Mouse (Mus musculus) embryonic stem cell, embryonic (primary cell): ENCODE results near the gene Nuak2.
"Not testable (repeated sequence)": the region's sequence is repeated elsewhere in the genome, so short reads cannot be mapped to it uniquely, and the experiment has no call there.

Experiments used
- CTCF ChIA-PET, 4 experiments: fragments of 300-600 bp in 2 of 4; fragments of 350-600 bp in 2 of 4; sonication (Branson Sonifier 250); formaldehyde crosslinking; loops; one replicate each; lab custom pipeline; 2022; ENCODE audit warnings: inconsistent platforms in 2 of 4; lab: Charles Lee
- POLR2A ChIA-PET, 4 experiments: fragments of 300-600 bp in 2 of 4; fragments of 350-600 bp in 2 of 4; sonication (Branson Sonifier 250); formaldehyde crosslinking; loops; one replicate each; lab custom pipeline; 2022; ENCODE audit warnings: antibody characterized with exemption in 4 of 4, inconsistent platforms in 1 of 4; lab: Charles Lee

The Nuak2 gene

DNA sequence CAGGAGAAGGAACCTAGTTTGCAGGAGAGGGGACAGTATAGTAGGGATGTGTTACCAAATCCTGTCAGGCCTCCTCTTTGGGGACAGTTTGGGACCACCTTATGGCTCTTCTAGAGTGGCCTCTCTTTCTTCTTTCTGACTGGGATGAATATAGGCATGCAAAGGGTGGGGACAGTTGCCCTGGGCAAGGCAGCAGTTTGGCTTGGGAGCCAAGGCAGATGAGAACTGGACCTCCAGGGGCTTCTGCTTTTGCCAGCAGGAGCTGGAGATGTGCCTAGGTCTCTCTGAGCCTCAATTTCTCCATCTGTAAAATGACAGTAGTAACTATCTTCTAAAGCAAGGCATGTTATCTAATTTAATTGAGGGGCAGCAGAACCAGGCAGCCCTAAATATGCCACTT lies 31.0 kb downstream of the Nuak2 start:
- CTCF ChIA-PET: interaction anchor here in 3 of 4 experiments (0.5 to 2.1 kb wide), 5 partner anchors 9 to 59 kb away, joined by 3 to 10 read pairs (median 5); no protein-coding TSS in a partner anchor
- POLR2A ChIA-PET: interaction anchor here in 3 of 4 experiments (0.9 to 3.6 kb wide), 7 partner anchors 8 to 194 kb away, joined by 3 to 12 read pairs (median 5); no protein-coding TSS in a partner anchor

DNA sequence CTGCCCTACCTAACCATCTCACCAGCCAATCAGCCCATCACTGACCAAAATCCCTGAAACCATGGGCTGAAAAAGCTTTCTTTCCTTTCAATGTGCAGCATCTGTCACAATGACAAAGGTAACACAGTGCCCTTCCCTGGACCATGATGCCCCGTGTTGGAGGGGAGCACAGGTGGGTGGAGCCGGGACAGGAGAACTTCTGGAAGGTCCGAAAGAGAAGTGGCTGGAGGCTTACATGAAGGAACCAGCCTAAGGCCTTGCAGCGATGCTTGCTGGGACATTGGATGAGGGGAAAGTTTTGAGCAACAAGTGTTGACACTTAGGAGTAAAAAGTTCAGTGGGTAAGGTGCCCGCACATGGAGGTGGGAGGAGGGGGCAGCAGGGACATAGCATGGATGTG lies 32.5 kb downstream of the Nuak2 start:
- CTCF ChIA-PET: interaction anchor here in 2 of 4 experiments (1.0 kb wide), 3 partner anchors 55 to 172 kb away, joined by 3 to 10 read pairs (median 3); no protein-coding TSS in a partner anchor
- POLR2A ChIA-PET: interaction anchor here in 1 of 4 experiments (0.7 kb wide), 1 partner anchor 12 kb away, joined by 4 read pairs; no protein-coding TSS in a partner anchor

DNA sequence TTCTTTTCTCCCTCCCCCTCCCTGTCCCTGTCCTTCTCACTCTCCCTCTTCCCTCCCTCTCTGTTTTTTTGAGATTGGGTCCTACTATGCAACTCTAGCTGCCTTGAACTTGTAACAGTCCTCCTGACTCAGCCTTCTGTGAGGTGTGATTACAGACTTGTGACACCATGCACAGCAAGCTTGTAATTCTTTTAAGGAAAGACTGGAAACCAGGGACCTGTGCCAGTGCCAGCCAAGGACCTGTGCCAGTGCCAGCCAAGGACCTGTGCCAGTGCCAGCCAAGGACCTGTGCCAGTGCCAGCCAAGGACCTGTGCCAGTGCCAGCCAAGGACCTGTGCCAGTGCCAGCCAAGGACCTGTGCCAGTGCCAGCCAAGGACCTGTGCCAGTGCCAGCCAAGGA lies 33.1 kb downstream of the Nuak2 start:
- POLR2A ChIA-PET: not testable (repeated sequence)
- CTCF ChIA-PET: interaction anchor here in 2 of 4 experiments (0.6 to 1.0 kb wide), 5 partner anchors 20 to 409 kb away, joined by 3 to 5 read pairs (median 3); no protein-coding TSS in a partner anchor

DNA sequence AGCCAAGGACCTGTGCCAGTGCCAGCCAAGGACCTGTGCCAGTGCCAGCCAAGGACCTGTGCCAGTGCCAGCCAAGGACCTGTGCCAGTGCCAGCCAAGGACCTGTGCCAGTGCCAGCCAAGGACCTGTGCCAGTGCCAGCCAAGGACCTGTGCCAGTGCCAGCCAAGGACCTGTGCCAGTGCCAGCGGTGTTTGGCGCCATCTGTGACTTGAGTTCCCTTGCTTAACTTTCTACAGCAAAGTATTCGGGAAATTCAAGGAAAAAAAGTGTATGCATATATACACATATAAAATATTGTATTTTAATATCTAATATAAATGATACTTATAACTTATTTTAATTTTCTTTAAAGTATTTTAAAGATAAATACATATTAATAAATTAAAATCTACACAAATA lies 33.7 kb downstream of the Nuak2 start:
- POLR2A ChIA-PET: not testable (repeated sequence)
- CTCF ChIA-PET: interaction anchor here in 3 of 4 experiments (0.6 to 1.7 kb wide), 5 partner anchors 37 to 409 kb away, joined by 3 to 5 read pairs (median 3); no protein-coding TSS in a partner anchor

DNA sequence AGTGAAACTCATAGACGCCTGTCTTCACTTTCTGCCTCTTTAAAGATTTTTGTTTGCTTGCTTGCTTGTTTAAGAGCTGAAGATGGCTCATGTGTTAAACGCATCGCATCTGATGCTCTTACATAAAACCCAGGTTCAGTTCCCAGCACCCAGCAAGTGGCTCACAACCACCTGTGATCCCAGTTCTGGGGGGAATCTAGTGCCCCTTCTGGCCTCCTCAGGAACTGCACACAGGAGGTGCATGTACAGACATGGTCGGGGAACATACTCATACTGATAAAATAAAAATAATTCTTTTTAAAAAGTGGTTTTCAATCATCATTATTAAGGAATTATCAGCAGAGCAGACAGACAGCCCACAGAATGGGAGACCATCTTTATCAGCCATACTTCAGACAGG lies 35.1 kb downstream of the Nuak2 start:
- ChIA-PET POLR2A (no interaction called here), CTCF (interaction anchor here in 1 of 4 experiments (1.7 kb wide), 1 partner anchor 38 kb away, joined by 4 read pairs; no protein-coding TSS in a partner anchor)

DNA sequence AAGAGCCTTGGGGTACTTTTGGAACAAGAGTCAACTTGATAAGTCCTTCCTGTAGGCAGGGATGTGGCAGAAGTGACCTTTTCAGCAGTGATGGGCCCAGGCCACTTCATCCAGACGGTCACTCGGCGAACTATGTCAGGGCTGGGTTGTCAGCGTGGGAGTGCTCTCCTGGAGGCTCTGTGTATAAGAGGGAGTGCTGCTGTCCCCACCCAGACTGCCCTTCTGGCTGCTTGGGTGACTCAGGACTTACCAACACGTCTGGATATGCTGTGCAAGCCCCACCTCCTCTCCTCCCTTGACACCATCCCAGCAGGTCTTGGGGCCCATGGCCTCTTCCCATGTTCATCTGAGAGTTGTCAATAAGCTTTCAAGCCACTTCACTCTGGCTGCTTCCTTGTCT lies 37.5 kb downstream of the Nuak2 start:
- CTCF ChIA-PET: interaction anchor here in 3 of 4 experiments (0.7 to 8.0 kb wide), 11 partner anchors 11 to 195 kb away, joined by 3 to 267 read pairs (median 13); partner anchors contain the start of gene Nuak2 (in 2 of the 3)

DNA sequence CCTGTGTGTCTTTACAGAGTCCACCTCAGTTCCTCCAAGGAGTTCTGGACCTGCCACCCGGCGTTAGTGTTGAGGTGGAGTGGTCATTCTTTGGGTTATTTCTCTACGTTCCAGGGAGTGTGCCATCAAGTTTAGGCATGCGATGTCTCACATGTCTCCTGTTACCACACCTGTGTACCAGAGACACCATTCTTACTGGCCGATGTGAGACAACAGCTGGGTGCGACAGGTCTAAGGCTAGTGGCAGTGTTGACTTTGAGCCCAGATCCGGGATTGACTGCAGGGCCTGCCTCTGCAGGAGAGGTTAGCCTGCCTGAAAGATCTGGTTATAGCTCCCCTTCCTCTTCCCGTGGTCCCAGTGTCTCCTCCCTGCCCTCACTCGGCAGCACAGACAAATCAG lies 38.3 kb downstream of the Nuak2 start:
- POLR2A ChIA-PET: interaction anchor here (0.6 to 2.8 kb wide), 15 partner anchors 8 to 168 kb away, joined by 3 to 38 read pairs (median 4); partner anchors contain the start of genes Dstyk (in 1 of the 4) and Nuak2 (in 1 of the 4)
- CTCF ChIA-PET: interaction anchor here (0.6 to 8.0 kb wide), 22 partner anchors 13 to 373 kb away, joined by 3 to 267 read pairs (median 12); partner anchors contain the start of genes Nuak2 (in 2 of the 4), AC124108.1 (in 1 of the 4) and Lemd1 (in 1 of the 4)

More for the DNA sequence above, 37.5 kb downstream of the Nuak2 start:
- POLR2A ChIA-PET: interaction anchor here in 1 of 4 experiments (0.7 to 1.4 kb wide), 4 partner anchors 17 to 37 kb away, joined by 3 to 4 read pairs (median 4); partner anchors contain the start of gene Nuak2

DNA sequence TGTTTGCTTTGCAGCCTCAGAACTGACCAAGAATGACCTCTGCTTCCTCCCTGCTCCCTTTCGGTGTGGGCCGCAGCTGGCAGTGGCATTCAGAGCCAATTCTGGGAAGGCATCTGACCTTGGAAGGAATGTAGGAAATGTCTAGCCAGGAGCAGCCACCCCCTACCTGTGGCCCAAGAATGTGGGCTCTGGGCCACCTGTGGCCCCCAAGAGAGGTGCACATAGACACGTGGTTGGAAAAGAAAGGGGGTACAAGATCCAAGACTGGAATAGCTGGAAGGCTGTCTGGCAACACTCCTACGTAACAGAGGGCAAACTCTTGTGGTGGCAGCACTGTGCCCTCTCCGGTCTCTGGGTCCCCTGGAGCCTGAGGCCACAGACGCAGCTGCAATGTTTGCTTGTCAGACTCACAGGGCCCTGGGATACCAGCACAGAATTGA lies 39.3 kb downstream of the Nuak2 start:
- CTCF ChIA-PET: interaction anchor here (0.5 to 8.0 kb wide), 134 partner anchors 9 to 1024 kb away, joined by 3 to 267 read pairs (median 4); partner anchors contain the start of genes Nuak2 (in 4 of the 4), AC124108.1 (in 2 of the 4), Dstyk (in 2 of the 4) and Klhdc8a (in 2 of the 4)
- POLR2A ChIA-PET: interaction anchor here (0.6 to 2.8 kb wide), 45 partner anchors 9 to 566 kb away, joined by 3 to 38 read pairs (median 5); partner anchors contain the start of genes Dstyk (in 2 of the 4), Elk4 (in 1 of the 4) and Nuak2 (in 1 of the 4)

DNA sequence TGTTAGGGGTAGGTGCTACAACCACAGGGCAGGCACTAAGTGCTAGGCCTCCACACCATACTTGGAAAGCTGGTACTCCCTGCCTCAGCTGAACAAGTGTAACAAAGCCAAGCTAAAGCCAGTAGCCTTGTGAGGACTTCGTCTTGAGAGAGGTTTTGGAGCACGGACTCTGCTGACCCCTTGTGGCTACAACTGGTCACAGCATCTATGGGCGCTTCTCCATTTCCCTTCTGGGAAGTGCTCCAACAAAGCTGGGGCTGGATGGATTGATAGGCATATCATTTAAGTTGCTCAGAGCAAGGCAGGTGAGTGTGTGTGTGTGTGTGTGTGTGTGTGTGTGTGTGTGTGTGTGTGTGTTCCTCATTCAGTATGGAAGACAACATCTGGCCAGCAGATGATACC lies 39.9 kb downstream of the Nuak2 start:
- ChIA-PET CTCF (interaction anchor here (0.5 to 8.0 kb wide), 160 partner anchors 9 to 1025 kb away, joined by 3 to 267 read pairs (median 4); partner anchors contain the start of genes Nuak2 (in 4 of the 4), AC124108.1 (in 2 of the 4), Dstyk (in 2 of the 4) and Klhdc8a (in 2 of the 4)), POLR2A (interaction anchor here (0.6 to 2.8 kb wide), 43 partner anchors 9 to 279 kb away, joined by 3 to 38 read pairs (median 5); partner anchors contain the start of genes Dstyk (in 2 of the 4) and Nuak2 (in 1 of the 4))

DNA sequence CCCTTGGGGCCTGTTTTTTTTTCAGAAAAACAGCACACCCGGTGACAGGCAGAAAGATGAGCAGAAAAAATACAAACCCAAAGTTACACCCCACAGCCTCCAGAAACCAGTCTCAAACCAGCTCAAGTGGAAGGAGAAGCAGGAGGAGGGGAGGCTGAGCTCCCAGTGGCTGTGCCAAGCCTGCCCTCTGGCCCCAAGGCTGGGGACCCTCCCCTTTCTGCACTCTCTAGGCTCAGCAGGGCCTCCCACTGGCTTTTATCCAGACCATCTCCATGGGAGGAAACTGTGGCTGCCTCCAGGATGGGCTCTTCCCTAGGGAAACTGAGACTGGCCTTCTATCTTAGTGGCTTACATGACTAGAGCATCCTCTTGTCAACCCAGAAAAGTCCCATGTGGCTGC lies 40.9 kb downstream of the Nuak2 start:
- POLR2A ChIA-PET: interaction anchor here in 3 of 4 experiments (1.6 to 2.8 kb wide), 6 partner anchors 9 to 198 kb away, joined by 3 to 38 read pairs (median 6); no protein-coding TSS in a partner anchor
- CTCF ChIA-PET: interaction anchor here (0.7 to 8.0 kb wide), 20 partner anchors 33 to 236 kb away, joined by 3 to 267 read pairs (median 16); partner anchors contain the start of genes Nuak2 (in 2 of the 4) and Tmcc2 (in 1 of the 4)

DNA sequence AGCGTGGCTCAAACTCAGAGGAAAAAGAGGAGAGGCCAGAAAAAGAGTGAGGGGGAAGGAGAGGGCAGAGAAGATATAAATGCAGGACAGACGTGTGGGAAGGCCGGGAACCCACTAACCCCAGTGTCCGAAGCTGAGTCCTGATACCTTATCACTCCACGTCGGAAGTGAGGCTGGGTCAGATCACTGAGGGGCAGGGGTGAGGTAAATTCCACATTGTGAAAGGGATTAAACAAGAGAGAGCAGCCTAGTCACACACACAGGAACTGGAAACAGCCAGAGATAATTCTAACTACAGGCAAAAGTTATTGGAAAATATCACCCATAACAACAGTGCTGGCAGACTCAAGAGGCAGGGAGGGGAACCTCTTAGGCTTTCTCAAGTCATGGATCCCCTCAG lies 46.0 kb downstream of the Nuak2 start:
- POLR2A ChIA-PET: interaction anchor here in 1 of 4 experiments (1.4 to 1.5 kb wide), 2 partner anchors 28 to 109 kb away, joined by 3 read pairs; no protein-coding TSS in a partner anchor
- CTCF ChIA-PET: interaction anchor here in 2 of 4 experiments (1.2 to 1.7 kb wide), 2 partner anchors 29 to 109 kb away, joined by 3 to 4 read pairs; partner anchors contain the start of gene Tmcc2 (in 1 of the 2)

DNA sequence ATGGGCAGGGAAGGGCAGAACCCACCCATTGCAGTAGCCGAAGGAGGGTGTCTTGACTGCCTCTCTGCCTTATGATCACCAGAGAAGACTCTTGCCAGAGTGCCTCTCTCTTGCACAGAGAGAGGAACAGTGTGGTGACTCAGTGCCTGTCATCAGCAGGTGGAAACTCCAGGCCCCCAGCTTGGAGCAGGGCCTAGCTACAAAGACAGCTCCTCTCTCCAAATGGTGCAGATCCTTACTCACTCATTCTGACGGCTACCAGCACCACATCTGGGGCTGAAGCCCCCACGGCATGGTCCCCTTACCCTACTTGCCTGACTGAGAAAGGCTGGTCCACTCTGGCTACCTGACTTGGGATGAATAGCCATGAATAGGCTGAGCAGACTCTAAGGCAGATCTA lies 48.5 kb downstream of the Nuak2 start:
- POLR2A ChIA-PET: interaction anchor here in 2 of 4 experiments (0.8 to 1.4 kb wide), 5 partner anchors 9 to 113 kb away, joined by 3 to 4 read pairs (median 3); partner anchors contain the start of gene Rbbp5 (in 1 of the 2)

DNA sequence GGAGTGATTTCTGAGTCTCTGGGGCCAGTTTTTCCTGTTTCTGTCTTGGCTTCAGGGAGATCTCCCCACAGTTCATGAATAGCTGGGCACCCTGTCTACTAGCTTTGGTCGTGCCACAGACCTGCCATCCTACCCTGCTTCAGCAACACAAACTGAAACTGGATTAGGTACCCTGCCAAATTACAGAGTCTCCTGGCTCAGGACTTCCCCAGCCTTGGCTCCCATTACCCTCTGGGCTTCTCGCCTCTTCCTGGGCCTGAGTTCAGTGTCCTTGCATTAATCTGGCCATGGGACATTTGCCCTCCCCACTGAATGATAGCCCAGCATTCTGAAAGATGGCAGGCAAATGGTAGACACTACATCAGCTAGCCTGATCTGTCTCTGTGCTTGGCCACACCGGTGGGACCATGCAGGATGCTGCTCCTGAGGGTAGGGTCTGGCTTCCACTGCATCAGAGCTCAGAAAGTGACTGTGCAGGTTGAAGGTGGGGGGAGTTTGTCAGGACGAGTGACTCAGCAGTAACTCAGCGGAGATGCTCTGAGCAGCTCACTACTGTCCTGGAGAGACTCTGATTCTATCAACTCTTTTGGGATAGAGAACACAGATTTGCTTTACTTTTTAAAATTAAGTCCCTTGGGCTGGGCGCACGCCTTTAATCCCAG lies 49.1 kb downstream of the Nuak2 start:
- CTCF ChIA-PET: interaction anchor here (0.5 to 4.4 kb wide), 16 partner anchors 9 to 208 kb away, joined by 3 to 44 read pairs (median 4); partner anchors contain the start of gene Tmcc2 (in 2 of the 4)
- POLR2A ChIA-PET: interaction anchor here in 3 of 4 experiments (0.8 to 2.2 kb wide), 11 partner anchors 9 to 156 kb away, joined by 3 to 13 read pairs (median 4); partner anchors contain the start of gene Rbbp5 (in 1 of the 3)

More for the DNA sequence above, 48.5 kb downstream of the Nuak2 start:
- CTCF ChIA-PET: interaction anchor here in 3 of 4 experiments (0.9 to 4.4 kb wide), 7 partner anchors 8 to 207 kb away, joined by 3 to 44 read pairs (median 7); partner anchors contain the start of gene Tmcc2 (in 2 of the 3)

DNA sequence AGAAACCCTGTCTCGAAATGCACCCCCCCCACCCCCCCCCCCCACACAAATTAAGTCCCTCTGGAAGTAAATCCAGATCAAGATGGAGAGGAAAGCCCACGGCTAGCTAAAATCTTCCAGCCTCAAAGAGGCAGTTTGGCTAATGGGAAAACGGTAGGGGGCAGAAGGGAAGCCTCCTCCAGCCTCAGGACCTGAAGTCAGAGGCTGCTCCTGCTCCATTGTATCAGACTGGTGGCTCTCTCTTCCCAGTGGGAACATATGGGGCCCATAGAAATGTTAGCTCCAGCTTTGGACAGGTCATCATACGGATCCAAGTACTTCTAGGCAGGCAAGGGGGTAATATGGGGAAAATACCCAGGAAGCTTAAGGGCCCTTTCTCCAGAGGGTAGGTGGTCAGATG lies 49.7 kb downstream of the Nuak2 start:
- POLR2A ChIA-PET: interaction anchor here in 3 of 4 experiments (1.1 to 2.2 kb wide), 9 partner anchors 9 to 168 kb away, joined by 3 to 13 read pairs (median 4); partner anchors contain the start of gene Rbbp5 (in 1 of the 3)
- CTCF ChIA-PET: interaction anchor here (0.5 to 4.4 kb wide), 22 partner anchors 8 to 635 kb away, joined by 3 to 44 read pairs (median 4); partner anchors contain the start of gene Tmcc2 (in 2 of the 4)

DNA sequence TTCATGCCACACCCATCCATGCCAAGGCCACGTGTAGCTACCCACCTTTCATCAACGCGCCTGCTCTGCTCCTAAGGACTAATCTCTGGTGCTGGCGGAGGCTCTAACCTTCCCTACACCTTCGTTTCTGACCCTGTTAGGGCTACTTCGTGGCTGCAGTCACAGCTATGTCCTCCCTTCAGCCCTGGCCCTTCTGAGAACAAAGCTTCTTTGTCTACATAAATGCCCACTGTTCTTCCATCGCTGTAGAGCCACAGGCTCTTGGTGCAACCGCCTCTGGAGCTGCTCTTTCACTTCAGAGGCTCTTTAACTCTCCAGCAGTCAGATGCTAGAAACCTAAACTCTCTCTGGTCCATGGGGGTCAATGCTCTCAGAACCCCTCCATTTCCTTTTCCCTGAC lies 50.3 kb downstream of the Nuak2 start:
- CTCF ChIA-PET: interaction anchor here (0.5 to 4.4 kb wide), 24 partner anchors 9 to 636 kb away, joined by 3 to 44 read pairs (median 6); partner anchors contain the start of gene Tmcc2 (in 2 of the 4)
- POLR2A ChIA-PET: interaction anchor here in 2 of 4 experiments (0.9 to 2.2 kb wide), 9 partner anchors 10 to 169 kb away, joined by 3 to 13 read pairs (median 5); partner anchors contain the start of gene Rbbp5 (in 1 of the 2)

DNA sequence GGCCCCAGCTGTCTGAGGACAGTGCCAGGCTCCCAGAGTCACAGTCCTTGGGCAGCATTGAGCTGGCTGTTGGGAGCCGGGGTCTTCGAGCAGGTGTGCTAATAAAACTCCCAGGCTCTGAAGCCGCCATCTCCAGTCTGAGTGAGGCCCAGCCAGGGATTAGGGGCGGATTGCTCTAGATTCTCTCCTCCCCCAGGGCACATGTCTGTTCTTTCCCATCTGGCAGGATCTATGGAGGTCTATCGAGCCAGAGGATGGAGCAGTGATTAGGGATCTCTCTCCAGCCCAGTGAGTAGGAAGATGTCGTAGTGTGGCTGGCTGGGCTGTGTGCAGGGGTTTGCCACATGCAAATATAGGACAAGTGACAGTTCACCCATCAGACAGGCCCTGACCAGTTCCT lies 51.0 kb downstream of the Nuak2 start:
- CTCF ChIA-PET: interaction anchor here (0.5 to 4.4 kb wide), 27 partner anchors 9 to 670 kb away, joined by 3 to 44 read pairs (median 6); partner anchors contain the start of gene Tmcc2 (in 2 of the 4)
- POLR2A ChIA-PET: interaction anchor here in 2 of 4 experiments (1.1 to 2.2 kb wide), 8 partner anchors 11 to 154 kb away, joined by 3 to 13 read pairs (median 6); partner anchors contain the start of gene Rbbp5 (in 1 of the 2)
